Mouse (Mus musculus): ENCODE measurements around the gene Sycp2l.

DNA sequence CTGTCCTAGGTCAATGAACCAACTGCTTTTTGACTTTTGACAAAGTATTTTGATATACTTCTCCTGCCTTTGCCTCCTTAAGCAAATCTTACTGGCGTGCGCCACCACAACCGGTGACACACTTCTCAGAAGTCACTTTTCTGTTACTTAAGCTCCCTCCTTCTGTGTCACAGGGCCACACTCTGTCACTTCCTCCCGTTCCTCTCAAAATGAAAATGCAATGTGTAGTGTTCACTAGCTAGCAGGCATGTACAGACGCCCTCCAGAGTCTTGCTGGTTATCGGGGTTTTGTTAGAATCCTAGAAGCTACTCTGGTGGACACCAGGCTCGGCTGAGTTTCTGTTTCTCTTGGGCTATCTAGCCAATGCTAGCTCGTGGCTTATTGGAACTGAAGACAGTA lies 14.2 kb downstream of the Sycp2l start:
- TF ChIP-seq CTCF (IDR thresholded peaks at IDR 0.05; ENCODE audit: insufficient read depth, low read length) (no peak), POLR2A (IDR thresholded peaks at IDR 0.05; ENCODE audit: borderline replicate concordance, extremely low read depth, low read depth, low read length) (no peak)

Measured in lung, adult 2 months (tissue).